In the genomic region with DNA sequence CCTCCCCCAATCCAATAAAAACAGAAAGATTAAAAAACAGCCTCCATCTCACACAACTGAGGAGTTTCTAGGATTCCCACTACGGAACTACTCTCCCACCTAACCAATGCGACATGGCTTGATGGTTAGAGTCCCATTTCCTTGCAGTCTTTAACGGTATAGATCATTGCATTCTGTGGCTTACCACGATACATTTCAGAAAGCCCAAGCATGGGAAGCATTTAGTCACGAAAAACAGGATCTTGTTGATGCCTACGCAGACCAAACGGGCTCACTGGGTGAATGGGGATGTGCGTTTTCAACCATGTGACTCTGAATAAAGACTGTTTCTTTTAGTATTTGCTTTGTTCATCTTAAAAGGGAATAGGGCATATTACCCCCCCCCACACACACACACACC, we compare ENCODE assay signal across 23 mouse cellular contexts.
DNase-seq lines count a peak whose midpoint lies in the region; ATAC-seq lines count a peak whose summit lies in the region.
"Had no signal": no experiment of that assay in that cellular context is flagged by ENCODE, and none has a peak within 500 bp of the region (broad histone marks: within the 10 kb centered on the region; RNA-seq: fewer than 3 reads in every experiment).

No protein-coding gene starts in this region.

- H3K4me1 ChIP-seq in kidney, embryonic 14.5 days (ENCODE audit: control insufficient read depth, insufficient read depth, low read length): no peaks in the 10 kb centered on the region
- peaks cover 7% of the 10 kb centered on the region; the same call in 1 of the 2 replicates for H3K4me1 ChIP-seq in embryonic facial prominence, embryonic 14.5 days (ENCODE audit: control insufficient read depth, insufficient read depth, low read length)
- peaks cover 6% of the 10 kb centered on the region for H3K4me1 ChIP-seq in liver, embryonic 11.5 days (replicated peaks; ENCODE audit: control insufficient read depth, insufficient read depth, low read length)
- H3K4me1 ChIP-seq: neural tube, embryonic 13.5 days had no signal

- 84% methylated on average over 8 of the region's 8 CpGs for WGBS in kidney, embryonic 14.5 days
- WGBS in embryonic facial prominence, embryonic 14.5 days: 56% methylated on average over 8 of the region's 8 CpGs
- 61% methylated on average over 8 of the region's 8 CpGs for WGBS in liver, embryonic 11.5 days

- H3K4me2 ChIP-seq in kidney, embryonic 14.5 days (replicated peaks; ENCODE audit: low read depth, low read length): no peak overlapping the region
- H3K4me2 ChIP-seq in embryonic facial prominence, embryonic 14.5 days (ENCODE audit: low read depth, low read length): no peak overlapping the region
- no peak overlapping the region for H3K4me2 ChIP-seq in liver, embryonic 11.5 days
- H3K4me2 ChIP-seq: forebrain, embryonic 13.5 days; heart, embryonic 13.5 days; hindbrain, embryonic 14.5 days; limb, embryonic 12.5 days; lung, embryonic 15.5 days; midbrain, embryonic 11.5 days; neural tube, embryonic 13.5 days had no signal

- no peak for ATAC-seq in kidney, embryonic 14.5 days (ENCODE audit: low FRiP score, low TSS enrichment)
- no peak for ATAC-seq in embryonic facial prominence, embryonic 14.5 days (ENCODE audit: low read depth)
- ATAC-seq in liver, embryonic 11.5 days (replicated peaks; ENCODE audit: low FRiP score): no peak
- ATAC-seq: forebrain, embryonic 13.5 days had no signal

- no peak overlapping the region for H3K4me3 ChIP-seq in kidney, embryonic 14.5 days (ENCODE audit: low read length)
- no peak overlapping the region for H3K4me3 ChIP-seq in embryonic facial prominence, embryonic 14.5 days (ENCODE audit: low read depth, low read length)
- no peak overlapping the region for H3K4me3 ChIP-seq in liver, embryonic 11.5 days (ENCODE audit: low read depth, low read length)
- H3K4me3 ChIP-seq: forebrain, embryonic 13.5 days; heart, embryonic 13.5 days; limb, embryonic 12.5 days; lung, embryonic 15.5 days; neural tube, embryonic 13.5 days had no signal

- H3K27me3 ChIP-seq in kidney, embryonic 14.5 days (ENCODE audit: control insufficient read depth, insufficient read depth, low read length): no peaks in the 10 kb centered on the region
- no peaks in the 10 kb centered on the region for H3K27me3 ChIP-seq in embryonic facial prominence, embryonic 14.5 days (replicated peaks; ENCODE audit: control insufficient read depth, insufficient read depth, low read length)
- H3K27me3 ChIP-seq in liver, embryonic 11.5 days (replicated peaks; ENCODE audit: control insufficient read depth, insufficient read depth, low read length): 0 out of 2 replicates have a peak, but pooled peaks cover 4% of the 10 kb centered on the region
- H3K27me3 ChIP-seq: forebrain, embryonic 13.5 days; heart, embryonic 13.5 days; limb, embryonic 12.5 days; neural tube, embryonic 13.5 days had no signal

- H3K9ac ChIP-seq in kidney, embryonic 14.5 days (ENCODE audit: low read depth, low read length): no peak overlapping the region
- H3K9ac ChIP-seq in embryonic facial prominence, embryonic 14.5 days (ENCODE audit: low read depth, low read length): no peak overlapping the region
- no peak overlapping the region for H3K9ac ChIP-seq in liver, embryonic 11.5 days (ENCODE audit: low read depth, low read length)
- H3K9ac ChIP-seq: forebrain, embryonic 13.5 days; heart, embryonic 13.5 days; hindbrain, embryonic 14.5 days; limb, embryonic 12.5 days; lung, embryonic 15.5 days; neural tube, embryonic 13.5 days had no signal

- H3K36me3 ChIP-seq in kidney, embryonic 14.5 days (ENCODE audit: control insufficient read depth, insufficient read depth, low read length): no peaks in the 10 kb centered on the region
- no peaks in the 10 kb centered on the region for H3K36me3 ChIP-seq in embryonic facial prominence, embryonic 14.5 days (ENCODE audit: control insufficient read depth, insufficient read depth, low read length)
- H3K36me3 ChIP-seq in liver, embryonic 11.5 days (ENCODE audit: control insufficient read depth, insufficient read depth, low read length): no peaks in the 10 kb centered on the region
- H3K36me3 ChIP-seq: G1E; heart, embryonic 13.5 days; limb, embryonic 12.5 days; lung, embryonic 15.5 days; neural tube, embryonic 13.5 days had no signal

- H3K9me3 ChIP-seq in kidney, embryonic 14.5 days (ENCODE audit: control insufficient read depth, low read length): no peaks in the 10 kb centered on the region
- H3K9me3 ChIP-seq in embryonic facial prominence, embryonic 14.5 days (ENCODE audit: control insufficient read depth, low read length): no peaks in the 10 kb centered on the region
- no peaks in the 10 kb centered on the region for H3K9me3 ChIP-seq in liver, embryonic 11.5 days (ENCODE audit: control insufficient read depth, low read length)
- H3K9me3 ChIP-seq: forebrain, embryonic 13.5 days; G1E; heart, embryonic 13.5 days; limb, embryonic 12.5 days; lung, embryonic 15.5 days; neural tube, embryonic 13.5 days had no signal

- DNase-seq in kidney, postnatal 10 days: no peak
- peak; percentile 52 for DNase-seq in 416B (ENCODE audit: low read depth)
- DNase-seq in CD4-positive helper T cell, adult 2 months (ENCODE audit: low read depth, low spot score): peak; percentile 20
- peak; percentile 58 for DNase-seq in embryonic facial prominence, embryonic 14.5 days (ENCODE audit: low spot score)
- no peak for DNase-seq in cerebellum, adult 18-20 months
- DNase-seq in adrenal gland, adult 18-20 months (ENCODE audit: low spot score in 2 of 2): no peak
- DNase-seq in liver, embryonic 11.5 days (ENCODE audit: low spot score): no peak
- DNase-seq: adrenal gland, adult 2 months; B cell, adult 2 months; cerebellum, adult 9-10 months; embryo, embryonic 11 days; gastrocnemius, postnatal 25 days; heart, postnatal 10 days; thymus, postnatal 4 days had no signal

- H3K27ac ChIP-seq in kidney, embryonic 14.5 days (ENCODE audit: low read depth, low read length): peak overlapping the region; percentile 82; the same call in 1 of the 2 replicates
- 0 out of 2 replicates have a peak overlapping the region, but pooled peaks have one; percentile 1 for H3K27ac ChIP-seq in embryonic facial prominence, embryonic 14.5 days (replicated peaks; ENCODE audit: low read depth, low read length)
- no peak overlapping the region for H3K27ac ChIP-seq in liver, embryonic 11.5 days (ENCODE audit: low read depth, low read length)
- H3K27ac ChIP-seq: forebrain, embryonic 13.5 days; heart, embryonic 13.5 days; hindbrain, embryonic 14.5 days; limb, embryonic 12.5 days; lung, embryonic 15.5 days; neural tube, embryonic 13.5 days had no signal

Comparison
In these comparisons a context has a peak if more than half of its experiments do, and no peak if none do; other contexts are left out.
1. DNase-seq: peak in 416B (single experiment), CD4-positive helper T cell, adult 2 months (single experiment) and embryonic facial prominence, embryonic 14.5 days (single experiment); none in kidney, postnatal 10 days (single experiment), cerebellum, adult 18-20 months (0 of 2), adrenal gland, adult 18-20 months (0 of 2) and liver, embryonic 11.5 days (single experiment).